Mouse (Mus musculus) embryonic facial prominence, embryonic 14.5 days (tissue): ENCODE results near the gene Grk4. TPM values are rescaled to one million over a fixed set of nuclear protein-coding genes. Genes with fewer than 3 reads are reported as not detected.

Source experiments
- ATAC-seq: fragments of 200-750 bp; cut with Nextera tagmentation; 2 replicates; pipeline ENCODE4 v1.8.0; 2017; ENCODE audit warnings: low read depth, moderate number of reproducible peaks, moderate TSS enrichment
- DNase-seq: peaks from one replicate; pipeline ENCODE4 v3.0.0-alpha.2; 2015; ENCODE audit warnings: low spot score
- H3K27ac ChIP-seq: fragments of 300-500 bp; sonication (generic); replicated peaks from 2 replicates; pipeline ENCODE4 v1.5.1; 2014; ENCODE audit warnings: low read depth, mild to moderate bottlenecking, low read length, moderate library complexity
- H3K27me3 ChIP-seq: fragments of 300-500 bp; sonication (generic); replicated peaks from 2 replicates; pipeline ENCODE4 v1.6.1; 2014; ENCODE audit warnings: low read length; ENCODE audit not compliant: control insufficient read depth, insufficient read depth
- H3K36me3 ChIP-seq: fragments of 300-500 bp; sonication (generic); 2 replicates; pipeline ENCODE4 v1.6.1; 2014; ENCODE audit warnings: low read length, mixed read lengths; ENCODE audit not compliant: control insufficient read depth, insufficient read depth
- H3K4me1 ChIP-seq: fragments of 300-500 bp; sonication (generic); 2 replicates; pipeline ENCODE4 v1.6.1; 2014; ENCODE audit warnings: antibody characterized with exemption, low read length; ENCODE audit not compliant: control insufficient read depth, insufficient read depth
- H3K4me2 ChIP-seq: fragments of 300-500 bp; sonication (generic); 2 replicates; pipeline ENCODE4 v1.6.1; 2014; ENCODE audit warnings: low read depth, mild to moderate bottlenecking, low read length, moderate library complexity, mixed read lengths
- H3K4me3 ChIP-seq: fragments of 300-500 bp; sonication (generic); 2 replicates; pipeline ENCODE4 v1.5.1; 2014; ENCODE audit warnings: low read depth, mild to moderate bottlenecking, low read length
- H3K9ac ChIP-seq: fragments of 300-500 bp; sonication (generic); 2 replicates; pipeline ENCODE4 v1.6.1; 2014; ENCODE audit warnings: low read depth, mild to moderate bottlenecking, low read length, moderate library complexity, mixed read lengths
- H3K9me3 ChIP-seq: fragments of 300-500 bp; sonication (generic); 2 replicates; pipeline ENCODE4 v1.6.1; 2016; ENCODE audit warnings: low read length; ENCODE audit not compliant: control insufficient read depth
- WGBS: fragments of 180-500 bp; shearing (Covaris S2); extraction: QIAGEN DNeasy Blood & Tissue Kit; methylation state at CpG from one replicate; pipeline ENCODE4 v1.1.7; 2014; 5-methylcytosine and 5-hydroxymethylcytosine counted together
- polyA plus RNA-seq: library from polyadenylated mRNA; unstranded; fragments of >200 nt; fragmentation: Nextera tagmentation; extraction: Ambion mirVana; gene quantifications from 2 replicates; pipeline ENCODE4 v1.2.1, GENCODE M21; 2014

Grk4 gene
- polyA plus RNA-seq, 1 experiment from 2014 or later = 2.3 TPM

DNA sequence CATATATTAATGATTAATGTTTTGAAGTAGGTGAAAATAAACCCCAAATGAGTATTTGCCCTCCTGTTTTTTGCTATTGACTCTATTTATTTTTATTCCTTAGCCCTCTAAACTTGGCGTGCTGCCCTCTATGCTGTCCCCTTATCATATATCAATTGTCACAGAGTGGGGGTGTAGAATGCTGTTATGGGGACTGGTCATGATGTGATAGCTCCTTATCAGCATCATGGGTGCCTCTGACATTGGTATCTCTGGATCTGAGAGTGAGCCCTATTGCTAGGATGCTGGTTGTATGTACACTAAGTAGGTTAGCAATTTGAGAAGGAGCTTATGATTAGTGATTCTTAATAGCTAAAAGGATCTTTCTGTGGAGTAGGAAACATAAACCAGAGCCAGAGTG lies 70.1 kb downstream of the Grk4 start:
- 71% methylated on average over 1 of the region's 1 CpGs for WGBS

DNA sequence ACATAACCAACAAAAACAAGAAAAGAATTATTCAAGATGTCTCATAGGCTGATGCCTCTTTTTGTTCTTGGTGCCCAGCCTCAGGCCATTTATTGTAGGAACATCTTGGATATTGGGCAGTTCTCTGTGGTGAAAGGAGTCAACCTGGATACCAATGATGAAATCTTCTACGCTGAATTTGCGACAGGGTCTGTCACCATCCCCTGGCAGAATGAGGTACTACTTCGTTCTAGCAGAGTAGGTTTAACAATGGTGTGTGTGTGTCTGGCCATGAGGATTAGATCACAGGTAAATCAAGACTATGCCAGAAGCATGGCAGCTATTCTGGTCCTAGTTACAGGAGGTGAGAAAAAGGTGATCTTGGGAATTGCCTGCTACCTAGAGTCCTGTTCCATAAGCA lies 91.3 kb downstream of the Grk4 start:
- Histone ChIP-seq H3K27me3 (no peaks in the 10 kb centered on the region), H3K9ac (no peak overlapping the region), H3K4me2 (no peak overlapping the region), H3K9me3 (no peaks in the 10 kb centered on the region), H3K36me3 (no peaks in the 10 kb centered on the region), H3K27ac (no peak overlapping the region), H3K4me3 (no peak overlapping the region), H3K4me1 (no peaks in the 10 kb centered on the region)
- 46% methylated on average over 3 of the region's 3 CpGs for WGBS
- no peak for DNase-seq
- ATAC-seq = no peak

More for the DNA sequence above, 70.1 kb downstream of the Grk4 start:
- ATAC-seq (no peak), DNase-seq (no peak)
- Histone ChIP-seq H3K4me3 (no peak overlapping the region), H3K4me1 (no peaks in the 10 kb centered on the region), H3K27me3 (no peaks in the 10 kb centered on the region), H3K27ac (no peak overlapping the region), H3K9me3 (no peaks in the 10 kb centered on the region), H3K36me3 (no peaks in the 10 kb centered on the region), H3K9ac (no peak overlapping the region), H3K4me2 (no peak overlapping the region)

DNA sequence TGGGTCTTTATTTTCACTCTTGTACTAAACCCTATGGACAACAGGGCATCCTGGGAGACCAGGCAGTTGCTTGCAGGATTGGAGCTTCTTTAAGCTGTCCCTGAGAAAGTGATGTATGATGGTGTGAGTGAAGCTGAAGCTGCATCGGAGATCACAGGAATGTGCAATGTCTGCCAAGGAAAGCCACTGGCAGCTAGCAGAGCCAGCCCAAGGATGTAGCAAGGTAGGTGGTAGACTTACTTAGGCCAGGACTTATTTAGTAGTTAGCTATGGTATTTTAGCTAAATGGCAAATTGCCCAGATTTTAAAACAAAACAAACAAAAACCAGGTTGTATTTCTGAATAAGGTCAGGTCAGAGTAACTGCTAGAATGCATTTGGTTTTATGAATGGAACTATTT lies 98.6 kb downstream of the Grk4 start:
- Histone ChIP-seq H3K9me3 (no peaks in the 10 kb centered on the region), H3K27me3 (no peaks in the 10 kb centered on the region), H3K9ac (no peak overlapping the region), H3K4me1 (peaks cover 9% of the 10 kb centered on the region), H3K4me3 (no peak overlapping the region), H3K4me2 (no peak overlapping the region), H3K27ac (no peak overlapping the region), H3K36me3 (no peaks in the 10 kb centered on the region)
- ATAC-seq (no peak), DNase-seq (no peak)
- 71% methylated on average over 1 of the region's 1 CpGs for WGBS

GRCm38 (mm10) chr5:34760850-34761508 lies 100.8 kb downstream of the Grk4 start:
- H3K4me2 ChIP-seq = peak overlapping the region; percentile 66
- H3K27me3 ChIP-seq = no peaks in the 10 kb centered on the region
- DNase-seq (peak; percentile 1), ATAC-seq (peak; percentile 27)
- peaks cover 9% of the 10 kb centered on the region for H3K4me1 ChIP-seq
- H3K27ac ChIP-seq = peak overlapping the region; percentile 94
- H3K4me3 ChIP-seq = peak overlapping the region; percentile 95
- H3K9me3 ChIP-seq = no peaks in the 10 kb centered on the region
- peak overlapping the region; percentile 69 for H3K9ac ChIP-seq
- WGBS = 1% methylated on average over 19 of the region's 19 CpGs
- H3K36me3 ChIP-seq = no peaks in the 10 kb centered on the region

GRCm38 (mm10) chr5:34761509-34761908 lies 101.3 kb downstream of the Grk4 start, which contains the start of gene Htt:
Gene Htt (plus strand): TSS chr5:34761740.
- peak within 1 kb of the TSS; percentile 95 for H3K4me3 ChIP-seq
- H3K9me3 ChIP-seq = no peaks in the 10 kb centered on the region
- H3K27ac ChIP-seq = peak within 1 kb of the TSS; percentile 94
- DNase-seq (peak; percentile 99), ATAC-seq (peak; percentile 98)
- peak within 1 kb of the TSS; percentile 97 for H3K9ac ChIP-seq
- under 1% methylated on average over 32 of the region's 35 CpGs for WGBS
- H3K27me3 ChIP-seq = no peaks in the 10 kb centered on the region
- H3K4me2 ChIP-seq = peak within 1 kb of the TSS; percentile 66
- H3K36me3 ChIP-seq = no peaks in the 10 kb centered on the region
- peaks cover 9% of the 10 kb centered on the region for H3K4me1 ChIP-seq

DNA sequence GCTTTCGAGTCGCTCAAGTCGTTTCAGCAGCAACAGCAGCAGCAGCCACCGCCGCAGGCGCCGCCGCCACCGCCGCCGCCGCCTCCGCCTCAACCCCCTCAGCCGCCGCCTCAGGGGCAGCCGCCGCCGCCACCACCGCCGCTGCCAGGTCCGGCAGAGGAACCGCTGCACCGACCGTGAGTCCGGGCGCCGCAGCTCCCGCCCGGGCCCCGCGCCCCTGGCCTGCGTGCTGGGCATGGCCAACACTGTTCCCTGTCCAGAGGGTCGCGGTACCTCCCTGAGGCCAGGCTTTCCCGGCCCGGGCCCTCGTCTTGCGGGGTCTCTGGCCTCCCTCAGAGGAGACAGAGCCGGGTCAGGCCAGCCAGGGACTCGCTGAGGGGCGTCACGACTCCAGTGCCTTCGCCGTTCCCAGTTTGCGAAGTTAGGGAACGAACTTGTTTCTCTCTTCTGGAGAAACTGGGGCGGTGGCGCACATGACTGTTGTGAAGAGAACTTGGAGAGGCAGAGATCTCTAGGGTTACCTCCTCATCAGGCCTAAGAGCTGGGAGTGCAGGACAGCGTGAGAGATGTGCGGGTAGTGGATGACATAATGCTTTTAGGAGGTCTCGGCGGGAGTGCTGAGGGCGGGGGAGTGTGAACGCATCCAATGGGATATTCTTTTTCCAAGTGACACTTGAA lies 101.9 kb downstream of the Grk4 start:
- Histone ChIP-seq H3K4me2 (peak overlapping the region; percentile 66), H3K9ac (peak overlapping the region; percentile 97), H3K4me3 (peak overlapping the region; percentile 95), H3K4me1 (peaks cover 9% of the 10 kb centered on the region), H3K27me3 (no peaks in the 10 kb centered on the region), H3K27ac (peak overlapping the region; percentile 94), H3K36me3 (no peaks in the 10 kb centered on the region), H3K9me3 (no peaks in the 10 kb centered on the region)
- peak; percentile 44 for ATAC-seq
- DNase-seq = peak; percentile 56
- WGBS = under 1% methylated on average over 23 of the region's 54 CpGs

DNA sequence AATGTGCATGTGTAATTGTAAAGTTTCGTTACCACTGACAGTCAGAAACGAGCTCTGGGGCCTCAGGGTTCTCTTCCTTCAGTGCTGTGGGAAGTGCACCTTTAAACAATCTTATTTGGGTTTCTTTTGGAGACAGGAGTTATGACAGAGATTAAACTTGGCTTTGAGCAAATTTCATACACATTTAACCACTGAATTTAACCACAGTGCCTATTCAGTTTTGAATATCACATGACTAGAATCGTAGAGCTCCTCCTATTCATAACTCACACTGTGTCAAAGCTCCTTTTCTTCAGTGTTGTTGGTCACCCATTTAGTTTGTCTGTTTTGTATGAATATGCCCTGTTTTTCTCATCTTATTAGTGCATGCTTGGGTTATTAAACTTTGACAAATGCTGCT lies 111.6 kb downstream of the Grk4 start:
- H3K27ac ChIP-seq = no peak overlapping the region
- H3K9ac ChIP-seq = no peak overlapping the region
- H3K4me1 ChIP-seq = no peaks in the 10 kb centered on the region
- no peak for DNase-seq
- no peak overlapping the region for H3K4me3 ChIP-seq
- H3K4me2 ChIP-seq = no peak overlapping the region
- WGBS = 82% methylated on average over 3 of the region's 3 CpGs
- no peaks in the 10 kb centered on the region for H3K36me3 ChIP-seq
- ATAC-seq = no peak
- H3K9me3 ChIP-seq = no peaks in the 10 kb centered on the region
- H3K27me3 ChIP-seq = no peaks in the 10 kb centered on the region

- WGBS = 99% methylated on average over 4 of the region's 4 CpGs
- Histone ChIP-seq H3K4me3 (no peak overlapping the region), H3K4me2 (no peak overlapping the region), H3K27ac (no peak overlapping the region), H3K36me3 (no peaks in the 10 kb centered on the region), H3K4me1 (no peaks in the 10 kb centered on the region), H3K9ac (no peak overlapping the region), H3K27me3 (no peaks in the 10 kb centered on the region), H3K9me3 (no peaks in the 10 kb centered on the region)
- no peak for ATAC-seq
- DNase-seq = no peak
These were observed 112.6 kb downstream of the Grk4 start for GRCm38 (mm10) chr5:34772696-34773245.
